Mouse (Mus musculus): ENCODE data around the gene Rhbdl1. TPM values are rescaled to one million over a fixed set of nuclear protein-coding genes. Genes with fewer than 3 reads are reported as not detected.

Gene Rhbdl1
- polyA plus RNA-seq, 1 experiment from 2014 or later = 0.68 TPM

- Histone ChIP-seq H3K4me2 (ENCODE audit: low read depth, low read length) (peak overlapping the region; percentile 70), H3K27ac (ENCODE audit: low read length) (no peak overlapping the region), H3K36me3 (ENCODE audit: control insufficient read depth, insufficient read depth, low read length) (peaks cover 27% of the 10 kb centered on the region), H3K9me3 (ENCODE audit: control insufficient read depth, low read length) (no peaks in the 10 kb centered on the region), H3K9ac (ENCODE audit: low read length) (peak overlapping the region; percentile 60), H3K27me3 (ENCODE audit: control insufficient read depth, insufficient read depth, low read depth, low read length) (no peaks in the 10 kb centered on the region), H3K4me3 (ENCODE audit: low read length) (peak overlapping the region; percentile 40), H3K4me1 (replicated peaks; ENCODE audit: control insufficient read depth, insufficient read depth, low read length) (peaks cover 40% of the 10 kb centered on the region)
- ATAC-seq (ENCODE audit: low read depth) = no peak
- 20% methylated on average over 23 of the region's 23 CpGs for WGBS
These were observed 559 bp downstream of the Rhbdl1 start for GRCm38 (mm10) chr17:25836397-25837075.

- H3K4me1 ChIP-seq (replicated peaks; ENCODE audit: control insufficient read depth, insufficient read depth, low read length) = peaks cover 48% of the 10 kb centered on the region
- no peak for ATAC-seq (ENCODE audit: low read depth)
- no peak overlapping the region for H3K9ac ChIP-seq (ENCODE audit: low read length)
- no peaks in the 10 kb centered on the region for H3K9me3 ChIP-seq (ENCODE audit: control insufficient read depth, low read length)
- H3K27ac ChIP-seq (ENCODE audit: low read length) = no peak overlapping the region
- no peak overlapping the region for H3K4me2 ChIP-seq (ENCODE audit: low read depth, low read length)
- 86% methylated on average over 16 of the region's 16 CpGs for WGBS
- H3K4me3 ChIP-seq (ENCODE audit: low read length) = no peak overlapping the region
- H3K36me3 ChIP-seq (ENCODE audit: control insufficient read depth, insufficient read depth, low read length) = peaks cover 27% of the 10 kb centered on the region
- no peaks in the 10 kb centered on the region for H3K27me3 ChIP-seq (ENCODE audit: control insufficient read depth, insufficient read depth, low read depth, low read length)
These were observed 1.3 kb downstream of the Rhbdl1 start for GRCm38 (mm10) chr17:25835816-25836215.

GRCm38 (mm10) chr17:25835301-25835700, 1.8 kb downstream of the Rhbdl1 start:
- H3K4me1 ChIP-seq (replicated peaks; ENCODE audit: control insufficient read depth, insufficient read depth, low read length) = peaks cover 52% of the 10 kb centered on the region
- peaks cover 28% of the 10 kb centered on the region for H3K36me3 ChIP-seq (ENCODE audit: control insufficient read depth, insufficient read depth, low read length)
- 88% methylated on average over 7 of the region's 7 CpGs for WGBS
- no peaks in the 10 kb centered on the region for H3K9me3 ChIP-seq (ENCODE audit: control insufficient read depth, low read length)
- no peak overlapping the region for H3K4me3 ChIP-seq (ENCODE audit: low read length)
- no peaks in the 10 kb centered on the region for H3K27me3 ChIP-seq (ENCODE audit: control insufficient read depth, insufficient read depth, low read depth, low read length)
- H3K27ac ChIP-seq (ENCODE audit: low read length) = no peak overlapping the region
- no peak for ATAC-seq (ENCODE audit: low read depth)
- no peak overlapping the region for H3K9ac ChIP-seq (ENCODE audit: low read length)
- no peak overlapping the region for H3K4me2 ChIP-seq (ENCODE audit: low read depth, low read length)

- Histone ChIP-seq H3K27me3 (ENCODE audit: control insufficient read depth, insufficient read depth, low read depth, low read length) (no peaks in the 10 kb centered on the region), H3K9ac (ENCODE audit: low read length) (peak overlapping the region; percentile 85), H3K4me2 (ENCODE audit: low read depth, low read length) (peak overlapping the region; percentile 80), H3K27ac (ENCODE audit: low read length) (0 out of 2 replicates have a peak overlapping the region, but pooled peaks have one; percentile 24), H3K4me1 (replicated peaks; ENCODE audit: control insufficient read depth, insufficient read depth, low read length) (peaks cover 56% of the 10 kb centered on the region), H3K4me3 (ENCODE audit: low read length) (peak overlapping the region; percentile 85), H3K36me3 (ENCODE audit: control insufficient read depth, insufficient read depth, low read length) (peaks cover 24% of the 10 kb centered on the region), H3K9me3 (ENCODE audit: control insufficient read depth, low read length) (no peaks in the 10 kb centered on the region)
- ATAC-seq (ENCODE audit: low read depth) = no peak
- 76% methylated on average over 12 of the region's 12 CpGs for WGBS
These were observed 2.4 kb downstream of the Rhbdl1 start for GRCm38 (mm10) chr17:25834595-25835222.

- peak overlapping the region; percentile 85 for H3K4me3 ChIP-seq (ENCODE audit: low read length)
- no peaks in the 10 kb centered on the region for H3K9me3 ChIP-seq (ENCODE audit: control insufficient read depth, low read length)
- H3K27ac ChIP-seq (ENCODE audit: low read length) = peak overlapping the region; percentile 93
- no peak for ATAC-seq (ENCODE audit: low read depth)
- WGBS = 10% methylated on average over 6 of the region's 6 CpGs
- peak overlapping the region; percentile 85 for H3K9ac ChIP-seq (ENCODE audit: low read length)
- H3K36me3 ChIP-seq (ENCODE audit: control insufficient read depth, insufficient read depth, low read length) = peaks cover 18% of the 10 kb centered on the region
- peak overlapping the region; percentile 80 for H3K4me2 ChIP-seq (ENCODE audit: low read depth, low read length)
- H3K27me3 ChIP-seq (ENCODE audit: control insufficient read depth, insufficient read depth, low read depth, low read length) = no peaks in the 10 kb centered on the region
- peaks cover 59% of the 10 kb centered on the region for H3K4me1 ChIP-seq (replicated peaks; ENCODE audit: control insufficient read depth, insufficient read depth, low read length)
These were observed 3.0 kb downstream of the Rhbdl1 start for GRCm38 (mm10) chr17:25833961-25834594.

GRCm38 (mm10) chr17:25833291-25833663, 3.8 kb downstream of the Rhbdl1 start, which contains the start of gene Stub1:
TSS of gene Stub1 (minus strand) at chr17:25833404.
- no peaks in the 10 kb centered on the region for H3K27me3 ChIP-seq (ENCODE audit: control insufficient read depth, insufficient read depth, low read depth, low read length)
- ATAC-seq (ENCODE audit: low read depth) = peak; percentile 75
- peak within 1 kb of the TSS; percentile 85 for H3K4me3 ChIP-seq (ENCODE audit: low read length)
- no peaks in the 10 kb centered on the region for H3K9me3 ChIP-seq (ENCODE audit: control insufficient read depth, low read length)
- H3K27ac ChIP-seq (ENCODE audit: low read length) = peak within 1 kb of the TSS; percentile 93
- peaks cover 16% of the 10 kb centered on the region for H3K36me3 ChIP-seq (ENCODE audit: control insufficient read depth, insufficient read depth, low read length)
- peak within 1 kb of the TSS; percentile 91 for H3K4me2 ChIP-seq (ENCODE audit: low read depth, low read length)
- WGBS = under 1% methylated on average over 24 of the region's 24 CpGs
- peaks cover 62% of the 10 kb centered on the region for H3K4me1 ChIP-seq (replicated peaks; ENCODE audit: control insufficient read depth, insufficient read depth, low read length)
- H3K9ac ChIP-seq (ENCODE audit: low read length) = peak within 1 kb of the TSS; percentile 90

GRCm38 (mm10) chr17:25832436-25833290, 4.4 kb downstream of the Rhbdl1 start:
- H3K36me3 ChIP-seq (ENCODE audit: control insufficient read depth, insufficient read depth, low read length) = peaks cover 14% of the 10 kb centered on the region
- H3K9me3 ChIP-seq (ENCODE audit: control insufficient read depth, low read length) = no peaks in the 10 kb centered on the region
- under 1% methylated on average over 75 of the region's 77 CpGs for WGBS
- H3K27ac ChIP-seq (ENCODE audit: low read length) = peak overlapping the region; percentile 93
- peak; percentile 93 for ATAC-seq (ENCODE audit: low read depth)
- H3K4me1 ChIP-seq (replicated peaks; ENCODE audit: control insufficient read depth, insufficient read depth, low read length) = peaks cover 64% of the 10 kb centered on the region
- peak overlapping the region; percentile 90 for H3K9ac ChIP-seq (ENCODE audit: low read length)
- no peaks in the 10 kb centered on the region for H3K27me3 ChIP-seq (ENCODE audit: control insufficient read depth, insufficient read depth, low read depth, low read length)
- H3K4me3 ChIP-seq (ENCODE audit: low read length) = peak overlapping the region; percentile 85
- H3K4me2 ChIP-seq (ENCODE audit: low read depth, low read length) = peak overlapping the region; percentile 91

GRCm38 (mm10) chr17:25831451-25832281, 5.4 kb downstream of the Rhbdl1 start:
- Histone ChIP-seq H3K4me1 (replicated peaks; ENCODE audit: control insufficient read depth, insufficient read depth, low read length) (peaks cover 57% of the 10 kb centered on the region), H3K9me3 (ENCODE audit: control insufficient read depth, low read length) (no peaks in the 10 kb centered on the region), H3K4me3 (ENCODE audit: low read length) (peak overlapping the region; percentile 85), H3K4me2 (ENCODE audit: low read depth, low read length) (peak overlapping the region; percentile 91), H3K27ac (ENCODE audit: low read length) (peak overlapping the region; percentile 89), H3K36me3 (ENCODE audit: control insufficient read depth, insufficient read depth, low read length) (peaks cover 14% of the 10 kb centered on the region), H3K27me3 (ENCODE audit: control insufficient read depth, insufficient read depth, low read depth, low read length) (no peaks in the 10 kb centered on the region), H3K9ac (ENCODE audit: low read length) (peak overlapping the region; percentile 90)
- no peak for ATAC-seq (ENCODE audit: low read depth)
- 46% methylated on average over 21 of the region's 21 CpGs for WGBS

All from lung, embryonic 16.5 days (tissue).